ENCODE assay signal across 27 mouse cellular contexts in the genomic region with DNA sequence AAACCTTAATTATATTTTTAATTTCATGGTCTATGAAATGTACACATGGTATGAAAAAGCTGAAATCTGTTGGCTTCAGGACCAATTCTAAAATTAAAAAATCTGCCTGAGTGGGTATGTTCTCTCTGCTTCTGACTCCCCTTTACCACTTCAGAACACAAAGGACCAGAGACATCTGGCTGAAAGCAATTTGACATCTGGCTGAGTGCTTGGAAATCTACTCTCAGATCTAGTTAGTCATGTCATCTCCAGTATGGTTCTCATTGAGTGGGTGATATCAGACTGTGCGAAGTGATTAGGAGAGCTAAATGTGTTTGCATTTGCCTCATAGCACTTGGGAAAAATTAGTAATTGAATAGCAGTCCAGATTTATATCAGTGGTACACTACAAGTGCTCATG. TPM values are rescaled to one million over a fixed set of nuclear protein-coding genes. Genes with fewer than 3 reads are reported as not detected.
DNase-seq lines count a peak whose midpoint lies in the region; ATAC-seq and TF ChIP-seq lines count a peak whose summit lies in the region.
"Had no signal": no experiment of that assay in that cellular context is flagged by ENCODE, and none has a peak within 500 bp of the region (broad histone marks: within the 10 kb centered on the region; RNA-seq: fewer than 3 reads in every experiment).

No protein-coding gene starts in this region.

- H3K4me2 ChIP-seq in neural tube, embryonic 15.5 days = no peak overlapping the region
- H3K4me2 ChIP-seq: embryonic facial prominence, embryonic 13.5 days; heart, embryonic 11.5 days; hindbrain, embryonic 12.5 days; hindbrain, embryonic 15.5 days had no signal

- ATAC-seq in neural tube, embryonic 15.5 days (ENCODE audit: low FRiP score) = peak; percentile 28; the same call in 1 of the 2 replicates
- ATAC-seq: CD4-positive, CD25-positive, alpha-beta regulatory T cell, adult 4 months; forebrain, embryonic 14.5 days; forebrain, postnatal 0 days had no signal

- 85% methylated on average over 1 of the region's 1 CpGs for WGBS in neural tube, embryonic 15.5 days
- WGBS in forebrain, embryonic 10.5 days = 93% methylated on average over 1 of the region's 1 CpGs

- H3K9ac ChIP-seq in neural tube, embryonic 15.5 days (replicated peaks) = no peak overlapping the region
- H3K9ac ChIP-seq: embryonic facial prominence, embryonic 13.5 days; forebrain, postnatal 0 days; hindbrain, embryonic 12.5 days; hindbrain, embryonic 15.5 days had no signal

- DNase-seq in layer of hippocampus, adult 2 months (ENCODE audit: low spot score in 2 of 2) = peak; percentile 72 to 76
- DNase-seq in layer of hippocampus, postnatal 25 days (ENCODE audit: extremely low spot score in 1 of 2, low spot score in 1 of 2) = no peak
- DNase-seq in brain, adult 2 months (ENCODE audit: low read depth, low spot score) = peak; percentile 71
- peak; percentile 59 to 67 for DNase-seq in layer of hippocampus, adult 8-10 months (ENCODE audit: low spot score in 2 of 2)
- no peak for DNase-seq in forebrain, embryonic 10.5 days (ENCODE audit: extremely low spot score, low spot score)
- DNase-seq: adrenal gland, adult 2 months; adrenal gland, postnatal 14 days; cerebellum, adult 11-12 months; cerebellum, adult 8-10 months; cerebellum, postnatal 10 days; cerebellum, postnatal 36 days; embryo, embryonic 11 days; forebrain, postnatal 0 days; gastrocnemius, adult 2 months; gastrocnemius, postnatal 14 days; heart, adult 11 months had no signal

- no peak overlapping the region for H3K4me3 ChIP-seq in layer of hippocampus, adult 2 months
- H3K4me3 ChIP-seq in neural tube, embryonic 15.5 days (replicated peaks) = no peak overlapping the region
- H3K4me3 ChIP-seq in forebrain, embryonic 10.5 days = no peak overlapping the region
- H3K4me3 ChIP-seq: embryonic facial prominence, embryonic 10.5 days; embryonic facial prominence, embryonic 13.5 days; erythroblast, embryonic 14.5 days; gastrocnemius, adult 2 months; hindbrain, embryonic 12.5 days; hindbrain, embryonic 15.5 days had no signal

- H3K27ac ChIP-seq in layer of hippocampus, adult 2 months = peak overlapping the region; percentile 82
- no peak overlapping the region for H3K27ac ChIP-seq in neural tube, embryonic 15.5 days (replicated peaks)
- no peak overlapping the region for H3K27ac ChIP-seq in forebrain, embryonic 10.5 days
- H3K27ac ChIP-seq: embryonic facial prominence, embryonic 10.5 days; embryonic facial prominence, embryonic 13.5 days; gastrocnemius, adult 2 months; hindbrain, embryonic 12.5 days; hindbrain, embryonic 15.5 days had no signal

- no peaks in the 10 kb centered on the region for H3K4me1 ChIP-seq in neural tube, embryonic 15.5 days
- no peaks in the 10 kb centered on the region for H3K4me1 ChIP-seq in forebrain, embryonic 10.5 days
- H3K4me1 ChIP-seq: embryonic facial prominence, embryonic 10.5 days; embryonic facial prominence, embryonic 13.5 days; hindbrain, embryonic 12.5 days; hindbrain, embryonic 15.5 days had no signal

- H3K27me3 ChIP-seq in neural tube, embryonic 15.5 days (replicated peaks) = no peaks in the 10 kb centered on the region
- H3K27me3 ChIP-seq in forebrain, embryonic 10.5 days (ENCODE audit: poor library complexity, severe bottlenecking) = no peaks in the 10 kb centered on the region
- H3K27me3 ChIP-seq: embryonic facial prominence, embryonic 13.5 days; hindbrain, embryonic 12.5 days; hindbrain, embryonic 15.5 days had no signal

- no peak for TF ChIP-seq CTCF in layer of hippocampus, adult 2 months (conservative IDR thresholded peaks at IDR 0.05)

- H3K9me3 ChIP-seq in neural tube, embryonic 15.5 days (replicated peaks) = no peaks in the 10 kb centered on the region
- no peaks in the 10 kb centered on the region for H3K9me3 ChIP-seq in forebrain, embryonic 10.5 days
- H3K9me3 ChIP-seq: embryonic facial prominence, embryonic 10.5 days; embryonic facial prominence, embryonic 13.5 days; hindbrain, embryonic 12.5 days; hindbrain, embryonic 15.5 days had no signal

- H3K36me3 ChIP-seq in neural tube, embryonic 15.5 days = no peaks in the 10 kb centered on the region
- H3K36me3 ChIP-seq in forebrain, embryonic 10.5 days (replicated peaks) = no peaks in the 10 kb centered on the region
- H3K36me3 ChIP-seq: embryonic facial prominence, embryonic 10.5 days; embryonic facial prominence, embryonic 13.5 days; hindbrain, embryonic 12.5 days; hindbrain, embryonic 15.5 days had no signal

RNA-seq across cellular contexts. Expression of a gene that starts 36.5 kb away (rescaled TPM):
- total RNA-seq in layer of hippocampus, adult 2 months (2021) = 10 to 100 TPM; 29.6 to 31.2 TPM
- total RNA-seq in layer of hippocampus, postnatal 25 days (2021) = 10 to 100 TPM; 29.1 to 35.6 TPM
- total RNA-seq in layer of hippocampus, adult 8-10 months (2022) = 10 to 100 TPM; 24.6 to 32.2 (median 29.8) TPM
- 5.5 and 5.9 TPM in 2 replicates for polyA plus RNA-seq in neural tube, embryonic 15.5 days (2015; fragmentation: Nextera tagmentation; extraction: Ambion mirVana)
- polyA plus RNA-seq in forebrain, embryonic 10.5 days (2016; fragmentation: Nextera tagmentation; extraction: Ambion mirVana) = 1.9 TPM in 2 replicates
- total RNA-seq: hematopoietic stem cell, adult 5-6 weeks; MEL had no signal
- polyA plus RNA-seq: CD4-positive, CD25-positive, alpha-beta regulatory T cell, adult 4 months; erythroblast, embryonic 14.5 days had no signal

Comparison
In these comparisons a context has a peak if more than half of its experiments do, and no peak if none do; other contexts are left out.
1. DNase-seq: peak in layer of hippocampus, adult 2 months (2 of 2), brain, adult 2 months (single experiment) and layer of hippocampus, adult 8-10 months (2 of 2); none in layer of hippocampus, postnatal 25 days (0 of 2) and forebrain, embryonic 10.5 days (single experiment).